Mouse (Mus musculus): Measurements from ENCODE around the gene Ier2. TPM values are rescaled to one million over a fixed set of nuclear protein-coding genes. Genes with fewer than 3 reads are reported as not detected.

Gene Ier2
- 13.9 and 15.1 TPM in 2 replicates for polyA plus RNA-seq (2012; rRNA removed)

GRCm38 (mm10) chr8:84662581-84663065 lies at the start of gene Ier2:
Ier2 (minus strand) TSS chr8:84662852.
- under 1% methylated on average over 27 of the region's 27 CpGs for WGBS
- Histone ChIP-seq H3K4me3 (replicated peaks; ENCODE audit: insufficient read depth, low read depth, low read length) (peak within 1 kb of the TSS; percentile 66), H3K4me1 (ENCODE audit: control insufficient read depth, insufficient read depth, low read length) (peaks cover 3% of the 10 kb centered on the region; the same call in 1 of the 2 replicates), H3K27me3 (ENCODE audit: control insufficient read depth, insufficient read depth, low read length) (no peaks in the 10 kb centered on the region), H3K27ac (ENCODE audit: insufficient read depth, low read length) (peak within 1 kb of the TSS; percentile 78)
- no peak for TF ChIP-seq CTCF (IDR thresholded peaks at IDR 0.05; ENCODE audit: borderline replicate concordance, insufficient read depth, low read depth, low read length)
- TF ChIP-seq POLR2A (IDR thresholded peaks at IDR 0.05; ENCODE audit: borderline replicate concordance, insufficient read depth, low read length): peak; percentile 100
- peak; percentile 97 for DNase-seq

- WGBS: 27% methylated on average over 11 of the region's 11 CpGs
- DNase-seq: peak in 1 of 2 experiments; percentile 49
- Histone ChIP-seq H3K4me1 (ENCODE audit: control insufficient read depth, insufficient read depth, low read length) (peaks cover 24% of the 10 kb centered on the region), H3K27me3 (ENCODE audit: control insufficient read depth, insufficient read depth, low read length) (no peaks in the 10 kb centered on the region), H3K4me3 (replicated peaks; ENCODE audit: insufficient read depth, low read depth, low read length) (no peak overlapping the region), H3K27ac (ENCODE audit: insufficient read depth, low read length) (no peak overlapping the region)
- TF ChIP-seq POLR2A (IDR thresholded peaks at IDR 0.05; ENCODE audit: borderline replicate concordance, insufficient read depth, low read length) (no peak), CTCF (IDR thresholded peaks at IDR 0.05; ENCODE audit: borderline replicate concordance, insufficient read depth, low read depth, low read length) (no peak)
Observed at GRCm38 (mm10) chr8:84711933-84712758, 49.5 kb upstream of the Ier2 start.

DNA sequence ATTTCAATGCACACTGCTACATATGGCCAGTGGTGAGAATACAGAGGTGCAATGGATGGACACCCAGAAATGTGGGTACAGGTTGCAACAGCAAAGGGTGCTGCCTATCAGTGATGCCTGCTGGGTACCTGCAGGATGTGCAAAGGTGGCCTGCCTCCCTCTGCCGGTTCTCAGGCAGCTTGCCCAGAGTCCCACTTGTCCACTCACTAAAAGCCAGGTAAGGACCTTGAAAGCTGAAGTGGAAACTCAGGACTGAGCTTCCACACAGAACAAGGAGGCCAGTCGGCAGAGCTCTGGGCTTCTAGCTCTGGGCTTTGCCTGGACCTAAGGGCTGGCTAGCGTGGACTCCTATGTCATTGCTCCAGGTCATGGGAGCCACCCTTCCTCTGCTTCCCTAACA lies 48.7 kb upstream of the Ier2 start:
- TF ChIP-seq POLR2A (IDR thresholded peaks at IDR 0.05; ENCODE audit: borderline replicate concordance, insufficient read depth, low read length) (no peak), CTCF (IDR thresholded peaks at IDR 0.05; ENCODE audit: borderline replicate concordance, insufficient read depth, low read depth, low read length) (no peak)
- H3K4me1 ChIP-seq (ENCODE audit: control insufficient read depth, insufficient read depth, low read length): peaks cover 19% of the 10 kb centered on the region
- H3K4me3 ChIP-seq (replicated peaks; ENCODE audit: insufficient read depth, low read depth, low read length): no peak overlapping the region
- DNase-seq: no peak
- WGBS: 20% methylated on average over 3 of the region's 3 CpGs
- no peak overlapping the region for H3K27ac ChIP-seq (ENCODE audit: insufficient read depth, low read length)
- no peaks in the 10 kb centered on the region for H3K27me3 ChIP-seq (ENCODE audit: control insufficient read depth, insufficient read depth, low read length)

DNA sequence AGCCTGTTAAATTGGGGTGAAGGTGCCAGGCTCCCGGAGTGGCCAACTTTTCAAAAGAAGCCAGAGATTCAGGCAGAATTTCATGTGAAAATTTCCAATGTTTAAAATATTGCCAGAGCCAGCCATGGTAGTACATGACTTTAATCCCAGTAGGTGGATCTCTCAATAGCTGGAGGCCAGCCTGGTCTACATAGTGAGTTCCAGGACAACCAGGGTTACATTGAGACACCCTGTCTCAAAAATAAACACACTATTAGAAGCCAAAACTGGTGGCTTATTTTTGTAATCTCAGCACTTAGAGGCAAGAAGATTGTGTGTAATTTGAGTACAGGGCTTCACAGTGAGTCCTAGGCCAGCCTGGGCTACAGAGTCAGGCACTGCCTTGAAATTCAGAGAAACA lies 47.3 kb upstream of the Ier2 start:
- no peak for DNase-seq
- Histone ChIP-seq H3K4me1 (ENCODE audit: control insufficient read depth, insufficient read depth, low read length) (peaks cover 22% of the 10 kb centered on the region), H3K4me3 (replicated peaks; ENCODE audit: insufficient read depth, low read depth, low read length) (no peak overlapping the region), H3K27me3 (ENCODE audit: control insufficient read depth, insufficient read depth, low read length) (no peaks in the 10 kb centered on the region), H3K27ac (ENCODE audit: insufficient read depth, low read length) (peak overlapping the region; percentile 60; the same call in 1 of the 2 replicates)
- TF ChIP-seq POLR2A (IDR thresholded peaks at IDR 0.05; ENCODE audit: borderline replicate concordance, insufficient read depth, low read length) (no peak), CTCF (IDR thresholded peaks at IDR 0.05; ENCODE audit: borderline replicate concordance, insufficient read depth, low read depth, low read length) (no peak)
- 37% methylated on average over 1 of the region's 1 CpGs for WGBS

GRCm38 (mm10) chr8:84708774-84709475 lies 46.3 kb upstream of the Ier2 start:
- TF ChIP-seq POLR2A (IDR thresholded peaks at IDR 0.05; ENCODE audit: borderline replicate concordance, insufficient read depth, low read length) (no peak), CTCF (IDR thresholded peaks at IDR 0.05; ENCODE audit: borderline replicate concordance, insufficient read depth, low read depth, low read length) (peak; percentile 93)
- Histone ChIP-seq H3K4me3 (replicated peaks; ENCODE audit: insufficient read depth, low read depth, low read length) (no peak overlapping the region), H3K27ac (ENCODE audit: insufficient read depth, low read length) (0 out of 2 replicates have a peak overlapping the region, but pooled peaks have one; percentile 60), H3K27me3 (ENCODE audit: control insufficient read depth, insufficient read depth, low read length) (no peaks in the 10 kb centered on the region), H3K4me1 (ENCODE audit: control insufficient read depth, insufficient read depth, low read length) (peaks cover 18% of the 10 kb centered on the region)
- 11% methylated on average over 12 of the region's 12 CpGs for WGBS
- peak; percentile 87 to 91 for DNase-seq

DNA sequence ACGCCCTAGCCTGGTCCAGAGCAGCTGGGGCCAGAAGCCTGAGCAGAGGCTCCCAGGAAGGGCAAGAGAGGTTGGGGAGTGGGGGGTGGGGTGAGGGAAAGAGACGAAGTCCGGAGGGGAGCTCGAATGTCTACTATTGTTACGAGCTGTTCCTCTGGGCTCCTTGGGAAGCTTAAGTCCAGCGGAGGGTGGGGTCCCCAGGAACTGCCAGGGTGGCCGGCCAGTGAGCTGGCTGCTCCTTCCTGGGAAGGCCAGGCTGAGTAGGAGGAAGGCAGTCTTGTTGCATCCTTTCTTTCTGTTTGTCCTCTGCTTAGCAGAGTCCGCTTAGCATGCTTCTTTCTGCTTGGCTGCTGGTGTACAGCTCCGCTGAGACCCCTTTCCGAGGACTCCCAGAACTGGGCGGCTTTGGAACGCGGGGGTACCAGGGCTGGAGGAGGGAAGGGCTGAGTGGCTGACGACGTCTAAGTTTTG lies 45.5 kb upstream of the Ier2 start:
- DNase-seq: no peak
- no peak overlapping the region; the same call in 1 of the 2 replicates for H3K27ac ChIP-seq (ENCODE audit: insufficient read depth, low read length)
- H3K4me1 ChIP-seq (ENCODE audit: control insufficient read depth, insufficient read depth, low read length): peaks cover 18% of the 10 kb centered on the region
- whole genome bisulfite sequencing: 43% methylated on average over 15 of the region's 15 CpGs
- no peaks in the 10 kb centered on the region for H3K27me3 ChIP-seq (ENCODE audit: control insufficient read depth, insufficient read depth, low read length)
- TF ChIP-seq CTCF (IDR thresholded peaks at IDR 0.05; ENCODE audit: borderline replicate concordance, insufficient read depth, low read depth, low read length): no peak
- no peak for TF ChIP-seq POLR2A (IDR thresholded peaks at IDR 0.05; ENCODE audit: borderline replicate concordance, insufficient read depth, low read length)
- no peak overlapping the region for H3K4me3 ChIP-seq (replicated peaks; ENCODE audit: insufficient read depth, low read depth, low read length)

- WGBS: 52% methylated on average over 22 of the region's 22 CpGs
- TF ChIP-seq CTCF (IDR thresholded peaks at IDR 0.05; ENCODE audit: borderline replicate concordance, insufficient read depth, low read depth, low read length) (no peak), POLR2A (IDR thresholded peaks at IDR 0.05; ENCODE audit: borderline replicate concordance, insufficient read depth, low read length) (no peak)
- Histone ChIP-seq H3K27ac (ENCODE audit: insufficient read depth, low read length) (no peak overlapping the region), H3K4me1 (ENCODE audit: control insufficient read depth, insufficient read depth, low read length) (peaks cover 18% of the 10 kb centered on the region), H3K4me3 (replicated peaks; ENCODE audit: insufficient read depth, low read depth, low read length) (no peak overlapping the region), H3K27me3 (ENCODE audit: control insufficient read depth, insufficient read depth, low read length) (no peaks in the 10 kb centered on the region)
- no peak for DNase-seq
Observed at GRCm38 (mm10) chr8:84707267-84707883, 44.7 kb upstream of the Ier2 start.

All from cerebellum, adult 2 months (tissue).